Mouse (Mus musculus) E14TG2a.4 (cell line): ENCODE measurements around the gene Haghl.

Experiments used
- CTCF ChIP-seq: conservative IDR thresholded peaks from 2 replicates; pipeline ENCODE4 v1.5.1; 2014; ENCODE audit warnings: low read length
- NANOG ChIP-seq: IDR thresholded peaks from 2 replicates; pipeline ENCODE4 v1.6.1; 2014; ENCODE audit warnings: borderline replicate concordance, low read length, mixed read lengths
- POU5F1 ChIP-seq: IDR thresholded peaks from 2 replicates; pipeline ENCODE4 v1.6.1; 2014; ENCODE audit warnings: low read length, borderline replicate concordance

- TF ChIP-seq CTCF: no peak
- TF ChIP-seq NANOG: no peak
- no peak for TF ChIP-seq POU5F1
Observed at GRCm38 (mm10) chr17:25794197-25794596, 8.7 kb upstream of the Haghl start.
